Mouse (Mus musculus): ENCODE measurements around the gene Babam1. TPM values are rescaled to one million over a fixed set of nuclear protein-coding genes. Genes with fewer than 3 reads are reported as not detected.
A peak's percentile ranks its signal among the peaks of the same experiment; 100 is the strongest.

The Babam1 gene
- polyA plus RNA-seq, 1 experiment from 2014 or later: 66.8 TPM

GRCm38 (mm10) chr8:71441404-71441803 lies 44.7 kb downstream of the Babam1 start:
- TF ChIP-seq CTCF (IDR thresholded peaks at IDR 0.05; ENCODE audit: low read depth): peak; percentile 83

DNA sequence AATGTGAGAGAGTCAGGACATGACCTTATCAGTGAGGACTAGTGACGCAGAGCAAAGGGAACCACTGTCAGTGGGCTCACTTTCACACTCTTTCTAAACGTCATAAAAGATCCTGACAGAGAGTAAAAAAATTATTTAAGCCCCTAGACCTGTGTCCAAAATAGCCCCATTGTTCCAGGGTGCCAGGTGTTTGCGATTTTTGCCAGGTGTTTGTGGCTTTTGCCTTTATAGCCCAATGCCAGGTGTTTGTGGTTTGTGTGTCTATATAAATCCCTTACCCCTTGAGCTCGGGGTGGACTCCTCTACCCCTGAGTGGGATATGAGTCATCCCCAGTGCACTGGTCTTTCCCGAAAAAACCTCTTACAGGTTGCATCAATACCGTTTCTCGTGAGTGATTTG lies 48.4 kb downstream of the Babam1 start:
- no peaks in the 10 kb centered on the region for H3K36me3 ChIP-seq (ENCODE audit: control insufficient read depth, insufficient read depth)
- 83% methylated on average over 7 of the region's 7 CpGs for WGBS
- ATAC-seq: no peak
- H3K9ac ChIP-seq (ENCODE audit: low read depth, low read length): no peak overlapping the region
- no peak overlapping the region for H3K4me2 ChIP-seq (replicated peaks; ENCODE audit: low read depth)
- TF ChIP-seq CTCF (IDR thresholded peaks at IDR 0.05; ENCODE audit: low read depth): no peak
- H3K4me3 ChIP-seq (ENCODE audit: low read depth, low read length): no peak overlapping the region
- no peaks in the 10 kb centered on the region for H3K27me3 ChIP-seq (replicated peaks; ENCODE audit: control insufficient read depth, insufficient read depth, low read length)
- no peaks in the 10 kb centered on the region for H3K9me3 ChIP-seq (ENCODE audit: control insufficient read depth)
- H3K27ac ChIP-seq (ENCODE audit: low read depth, low read length): no peak overlapping the region
- no peaks in the 10 kb centered on the region for H3K4me1 ChIP-seq (replicated peaks; ENCODE audit: control insufficient read depth, insufficient read depth, low read length)

More at GRCm38 (mm10) chr8:71441404-71441803, 44.7 kb downstream of the Babam1 start:
- WGBS: under 1% methylated on average over 7 of the region's 7 CpGs
- H3K27ac ChIP-seq (ENCODE audit: low read depth, low read length): no peak overlapping the region
- H3K9ac ChIP-seq (ENCODE audit: low read depth, low read length): no peak overlapping the region
- H3K4me3 ChIP-seq (ENCODE audit: low read depth, low read length): no peak overlapping the region
- H3K4me2 ChIP-seq (replicated peaks; ENCODE audit: low read depth): no peak overlapping the region
- H3K4me1 ChIP-seq (replicated peaks; ENCODE audit: control insufficient read depth, insufficient read depth, low read length): no peaks in the 10 kb centered on the region
- no peak for ATAC-seq
- no peaks in the 10 kb centered on the region for H3K36me3 ChIP-seq (ENCODE audit: control insufficient read depth, insufficient read depth)
- H3K9me3 ChIP-seq (ENCODE audit: control insufficient read depth): no peaks in the 10 kb centered on the region
- H3K27me3 ChIP-seq (replicated peaks; ENCODE audit: control insufficient read depth, insufficient read depth, low read length): no peaks in the 10 kb centered on the region

DNA sequence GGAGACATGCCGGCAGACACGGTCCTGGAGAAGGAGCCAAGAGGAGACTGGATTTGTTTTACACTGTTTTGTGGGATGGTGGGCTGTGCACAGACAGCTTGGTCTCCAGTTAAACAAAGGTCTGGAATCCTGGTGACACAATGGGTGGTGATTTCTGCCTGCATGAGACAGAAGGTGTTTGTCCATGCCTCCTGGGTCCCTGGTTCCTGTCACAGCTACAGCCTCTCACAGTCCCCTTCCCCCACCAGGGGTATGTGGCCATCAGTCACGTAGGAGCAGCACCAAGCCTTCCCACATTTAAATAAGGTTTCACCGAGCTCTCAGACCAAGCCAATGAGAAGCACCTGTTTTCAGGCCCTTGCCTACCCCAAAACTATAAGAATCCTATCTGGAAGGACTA lies 54.7 kb downstream of the Babam1 start:
- WGBS: 68% methylated on average over 4 of the region's 4 CpGs

DNA sequence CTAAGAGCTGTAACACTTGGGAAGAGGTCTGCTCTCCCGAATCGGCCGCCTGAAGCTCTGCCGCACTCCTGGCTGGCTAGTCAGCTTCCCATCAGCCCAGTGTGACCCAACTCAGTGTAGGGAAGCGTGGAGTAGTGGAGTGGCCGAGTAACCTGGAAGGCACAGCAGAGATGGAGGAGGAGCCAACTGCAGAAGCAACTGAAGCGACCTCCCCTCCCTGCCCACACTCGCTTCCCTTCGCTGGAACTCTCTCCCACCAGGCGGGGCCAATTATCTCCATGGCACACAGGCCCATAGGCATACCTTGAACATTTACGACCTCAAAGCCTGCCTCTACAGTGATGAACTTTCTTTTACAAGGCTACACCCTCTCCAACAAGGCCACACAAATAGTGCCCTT lies 55.1 kb downstream of the Babam1 start:
- ATAC-seq: no peak
- Histone ChIP-seq H3K36me3 (ENCODE audit: control insufficient read depth, insufficient read depth) (no peaks in the 10 kb centered on the region), H3K9ac (ENCODE audit: low read depth, low read length) (no peak overlapping the region), H3K4me1 (replicated peaks; ENCODE audit: control insufficient read depth, insufficient read depth, low read length) (no peaks in the 10 kb centered on the region), H3K4me2 (replicated peaks; ENCODE audit: low read depth) (no peak overlapping the region), H3K27ac (ENCODE audit: low read depth, low read length) (no peak overlapping the region), H3K4me3 (ENCODE audit: low read depth, low read length) (no peak overlapping the region), H3K9me3 (ENCODE audit: control insufficient read depth) (no peaks in the 10 kb centered on the region), H3K27me3 (replicated peaks; ENCODE audit: control insufficient read depth, insufficient read depth, low read length) (no peaks in the 10 kb centered on the region)
- WGBS: 40% methylated on average over 11 of the region's 11 CpGs
- no peak for TF ChIP-seq CTCF (IDR thresholded peaks at IDR 0.05; ENCODE audit: low read depth)

More for the DNA sequence above, 54.7 kb downstream of the Babam1 start:
- no peak for TF ChIP-seq CTCF (IDR thresholded peaks at IDR 0.05; ENCODE audit: low read depth)
- H3K9me3 ChIP-seq (ENCODE audit: control insufficient read depth): no peaks in the 10 kb centered on the region
- H3K4me1 ChIP-seq (replicated peaks; ENCODE audit: control insufficient read depth, insufficient read depth, low read length): no peaks in the 10 kb centered on the region
- H3K36me3 ChIP-seq (ENCODE audit: control insufficient read depth, insufficient read depth): no peaks in the 10 kb centered on the region
- H3K27ac ChIP-seq (ENCODE audit: low read depth, low read length): no peak overlapping the region
- no peak overlapping the region for H3K9ac ChIP-seq (ENCODE audit: low read depth, low read length)
- no peaks in the 10 kb centered on the region for H3K27me3 ChIP-seq (replicated peaks; ENCODE audit: control insufficient read depth, insufficient read depth, low read length)
- no peak for ATAC-seq
- no peak overlapping the region for H3K4me3 ChIP-seq (ENCODE audit: low read depth, low read length)
- no peak overlapping the region for H3K4me2 ChIP-seq (replicated peaks; ENCODE audit: low read depth)

DNA sequence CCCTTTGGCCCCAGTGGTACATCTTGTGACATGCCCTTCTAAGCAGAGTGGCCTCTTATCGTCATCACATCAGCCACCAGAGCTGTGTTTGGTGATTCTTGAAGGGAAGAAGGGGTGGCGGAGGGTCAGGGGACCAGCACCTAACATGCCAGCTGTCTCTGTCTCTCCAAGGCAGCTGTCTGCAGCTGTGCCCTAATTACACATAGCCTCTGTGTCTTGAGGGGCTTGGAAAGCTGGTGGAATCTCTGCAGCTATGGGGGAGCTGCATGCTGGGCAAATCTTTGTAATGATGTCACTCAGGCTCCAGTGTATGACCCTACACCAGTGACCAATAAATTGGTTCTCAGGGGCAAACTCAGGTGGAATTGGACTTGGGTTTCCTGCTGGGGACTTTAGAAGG lies 56.0 kb downstream of the Babam1 start:
- Histone ChIP-seq H3K9me3 (ENCODE audit: control insufficient read depth) (no peaks in the 10 kb centered on the region), H3K9ac (ENCODE audit: low read depth, low read length) (no peak overlapping the region), H3K27ac (ENCODE audit: low read depth, low read length) (no peak overlapping the region), H3K4me2 (replicated peaks; ENCODE audit: low read depth) (no peak overlapping the region), H3K4me3 (ENCODE audit: low read depth, low read length) (no peak overlapping the region), H3K36me3 (ENCODE audit: control insufficient read depth, insufficient read depth) (no peaks in the 10 kb centered on the region), H3K4me1 (replicated peaks; ENCODE audit: control insufficient read depth, insufficient read depth, low read length) (no peaks in the 10 kb centered on the region), H3K27me3 (replicated peaks; ENCODE audit: control insufficient read depth, insufficient read depth, low read length) (no peaks in the 10 kb centered on the region)
- no peak for TF ChIP-seq CTCF (IDR thresholded peaks at IDR 0.05; ENCODE audit: low read depth)
- WGBS: 74% methylated on average over 2 of the region's 2 CpGs
- no peak for ATAC-seq

Other genes starting within 250 kb of the Babam1 start
- 6.5 and 7.2 TPM in 2 replicates for gene Myo9b, start 124.1 kb upstream of the Babam1 start, polyA plus RNA-seq (2015; fragmentation: Nextera tagmentation; extraction: Ambion mirVana)
- 12.9 and 13.1 TPM in 2 replicates for gene Haus8, start 123.9 kb upstream of the Babam1 start, polyA plus RNA-seq (2015; fragmentation: Nextera tagmentation; extraction: Ambion mirVana)
- gene Use1, start 30.0 kb upstream of the Babam1 start, polyA plus RNA-seq (2015; fragmentation: Nextera tagmentation; extraction: Ambion mirVana): 98.4 and 106 TPM in 2 replicates
- gene Ocel1, start 25.6 kb upstream of the Babam1 start, polyA plus RNA-seq (2015; fragmentation: Nextera tagmentation; extraction: Ambion mirVana): 20.0 and 20.5 TPM in 2 replicates
- 58.3 and 58.5 TPM in 2 replicates for gene Nr2f6, start 14.9 kb upstream of the Babam1 start, polyA plus RNA-seq (2015; fragmentation: Nextera tagmentation; extraction: Ambion mirVana)
- gene Ushbp1, start 1.1 kb upstream of the Babam1 start, polyA plus RNA-seq (2015; fragmentation: Nextera tagmentation; extraction: Ambion mirVana): 4.1 and 4.9 TPM in 2 replicates
- gene Ankle1, start 9.1 kb downstream of the Babam1 start, polyA plus RNA-seq (2015; fragmentation: Nextera tagmentation; extraction: Ambion mirVana): 2.8 and 4.4 TPM in 2 replicates
- gene Abhd8, start 66.8 kb downstream of the Babam1 start, polyA plus RNA-seq (2015; fragmentation: Nextera tagmentation; extraction: Ambion mirVana): 15.2 and 15.9 TPM in 2 replicates
- 187 and 190 TPM in 2 replicates for gene Mrpl34, start 68.1 kb downstream of the Babam1 start, polyA plus RNA-seq (2015; fragmentation: Nextera tagmentation; extraction: Ambion mirVana)
- gene Dda1, start 72.3 kb downstream of the Babam1 start, polyA plus RNA-seq (2015; fragmentation: Nextera tagmentation; extraction: Ambion mirVana): 82.8 and 91.7 TPM in 2 replicates
- 0.54 and 0.74 TPM in 2 replicates for gene Ano8, start 89.1 kb downstream of the Babam1 start, polyA plus RNA-seq (2015; fragmentation: Nextera tagmentation; extraction: Ambion mirVana)
- gene Gtpbp3, start 91.2 kb downstream of the Babam1 start, polyA plus RNA-seq (2015; fragmentation: Nextera tagmentation; extraction: Ambion mirVana): 6.3 and 6.6 TPM in 2 replicates
- 109 and 111 TPM in 2 replicates for gene Plvap, start 114.9 kb downstream of the Babam1 start, polyA plus RNA-seq (2015; fragmentation: Nextera tagmentation; extraction: Ambion mirVana)
- 0.08 TPM in 1 of 2 replicates, not detected in the other for gene Ccdc194, start 128.8 kb downstream of the Babam1 start, polyA plus RNA-seq (2015; fragmentation: Nextera tagmentation; extraction: Ambion mirVana)
- 85.5 and 91.5 TPM in 2 replicates for gene Bst2, start 140.6 kb downstream of the Babam1 start, polyA plus RNA-seq (2015; fragmentation: Nextera tagmentation; extraction: Ambion mirVana)
- 133 and 143 TPM in 2 replicates for gene Mvb12a, start 146.1 kb downstream of the Babam1 start, polyA plus RNA-seq (2015; fragmentation: Nextera tagmentation; extraction: Ambion mirVana)
- 0.66 and 0.90 TPM in 2 replicates for gene Tmem221, start 162.0 kb downstream of the Babam1 start, polyA plus RNA-seq (2015; fragmentation: Nextera tagmentation; extraction: Ambion mirVana)
- gene Nxnl1, start 169.7 kb downstream of the Babam1 start, polyA plus RNA-seq (2015; fragmentation: Nextera tagmentation; extraction: Ambion mirVana): not detected in 2 replicates
- gene Slc27a1, start 172.0 kb downstream of the Babam1 start, polyA plus RNA-seq (2015; fragmentation: Nextera tagmentation; extraction: Ambion mirVana): 14.5 and 14.9 TPM in 2 replicates
- gene Pgls, start 195.3 kb downstream of the Babam1 start, polyA plus RNA-seq (2015; fragmentation: Nextera tagmentation; extraction: Ambion mirVana): 152 and 154 TPM in 2 replicates
- 0.47 and 0.77 TPM in 2 replicates for gene Fam129c, start 200.8 kb downstream of the Babam1 start, polyA plus RNA-seq (2015; fragmentation: Nextera tagmentation; extraction: Ambion mirVana)
- 43.3 and 44.5 TPM in 2 replicates for gene Colgalt1, start 214.1 kb downstream of the Babam1 start, polyA plus RNA-seq (2015; fragmentation: Nextera tagmentation; extraction: Ambion mirVana)

Data from intestine, postnatal 0 days (tissue).